Mouse (Mus musculus): ENCODE data around the gene Fbxl8. TPM values are rescaled to one million over a fixed set of nuclear protein-coding genes. Genes with fewer than 3 reads are reported as not detected.

Fbxl8 gene
- 1.8 and 2.4 TPM in 2 replicates for polyA plus RNA-seq (2015; fragmentation: Nextera tagmentation; extraction: Ambion mirVana)

DNA sequence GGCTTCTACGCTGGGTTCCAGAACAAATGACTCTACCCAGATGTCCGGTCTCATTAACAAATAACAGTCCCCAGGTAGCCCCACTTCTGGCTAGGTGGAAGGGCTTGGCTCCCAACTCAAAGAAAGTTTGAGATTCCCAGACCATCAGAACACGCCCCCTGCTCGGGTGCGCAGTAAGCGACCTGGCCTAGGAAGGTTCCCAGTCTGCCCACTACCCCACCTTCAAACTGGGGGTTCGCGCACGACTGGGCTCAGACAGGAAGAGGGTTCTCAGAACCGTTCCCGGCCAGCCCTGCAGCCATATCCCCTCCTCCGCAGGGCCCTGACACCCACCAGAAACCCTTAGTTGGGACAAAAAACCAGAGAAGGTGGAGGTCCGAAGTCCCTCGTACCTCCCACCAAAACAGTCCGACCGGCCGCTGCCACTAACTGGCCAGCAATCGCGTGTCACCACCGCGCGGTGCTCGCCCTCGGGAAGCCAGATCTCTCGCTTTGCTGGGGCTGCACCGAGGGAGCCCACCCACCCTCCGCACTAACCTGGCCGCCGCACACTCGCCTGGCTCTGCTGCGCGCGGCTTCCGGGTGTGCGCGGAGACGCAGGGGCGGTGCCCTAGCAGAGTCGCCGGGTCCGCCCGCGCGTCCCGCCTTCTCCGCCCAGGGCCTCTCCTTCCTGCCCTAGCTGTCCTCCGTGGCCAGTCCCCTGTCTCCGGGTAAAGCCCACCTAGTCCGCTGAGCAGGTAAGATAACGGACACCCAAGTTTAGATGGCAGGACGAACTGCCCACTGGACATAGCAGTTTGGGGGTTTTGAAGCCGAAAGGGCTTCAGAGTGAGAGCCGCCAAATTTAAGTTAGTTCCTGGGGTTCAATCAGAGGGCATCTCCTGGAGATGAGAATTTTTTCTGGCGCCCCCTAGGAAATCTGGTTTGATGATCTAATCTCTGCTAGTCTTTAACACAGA lies at the start of gene Fbxl8, which contains the start of gene Tradd:
Fbxl8 (plus strand) TSS at position 625 of the 959 bp plus-strand sequence.
Tradd (minus strand) TSS at position 586 of the 959 bp plus-strand sequence.
- ATAC-seq (replicated peaks; ENCODE audit: low FRiP score, low read depth) (peak; percentile 52), DNase-seq (ENCODE audit: low spot score) (peak; percentile 79)
- Histone ChIP-seq H3K27me3 (ENCODE audit: insufficient read depth, low read length) (peaks cover 31% of the 10 kb centered on the region), H3K9ac (ENCODE audit: low read depth, low read length) (peak within 1 kb of the TSS; percentile 56), H3K4me1 (replicated peaks; ENCODE audit: insufficient read depth, low read length) (peaks cover 13% of the 10 kb centered on the region; the same call in 1 of the 2 replicates), H3K4me2 (ENCODE audit: low read length) (peak within 1 kb of the TSS; percentile 79), H3K4me3 (replicated peaks; ENCODE audit: low read depth, low read length) (peak within 1 kb of the TSS; percentile 48), H3K27ac (no peak within 1 kb of the TSS), H3K36me3 (ENCODE audit: insufficient read depth, low read length) (no peaks in the 10 kb centered on the region), H3K9me3 (replicated peaks; ENCODE audit: low read length) (no peaks in the 10 kb centered on the region)
- no peak; the same call in 1 of the 2 replicates for TF ChIP-seq CTCF (IDR thresholded peaks at IDR 0.05; ENCODE audit: low read depth)
- 1% methylated on average over 54 of the region's 54 CpGs for WGBS

DNA sequence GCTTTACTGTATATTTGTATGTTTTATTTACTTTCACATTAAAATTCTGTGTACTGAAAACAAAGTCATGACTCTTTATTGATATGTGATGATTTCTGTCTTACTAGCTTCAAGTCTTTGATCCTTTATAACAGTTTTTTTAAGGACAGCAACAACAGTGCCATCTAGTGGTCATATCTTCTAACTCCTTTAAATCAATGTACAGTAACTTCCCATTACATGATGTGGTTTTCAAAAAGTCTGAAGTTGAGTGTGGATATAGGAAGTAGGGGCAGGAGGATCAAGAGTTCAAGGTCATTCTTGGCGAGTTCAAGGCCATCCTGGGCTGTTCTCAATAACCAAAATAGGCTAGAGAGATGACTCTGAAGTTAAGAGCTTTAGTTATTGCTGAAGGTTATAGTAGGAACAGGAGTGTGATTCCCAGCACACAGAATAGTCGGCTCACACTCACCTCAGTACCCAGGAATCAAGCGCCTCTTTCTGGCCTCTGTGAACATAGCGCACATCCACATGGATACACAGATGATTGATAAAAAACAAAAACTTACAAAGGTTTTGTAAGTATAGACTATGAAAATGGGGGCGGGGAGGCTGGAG lies 46.4 kb upstream of the Fbxl8 start:
- ATAC-seq (replicated peaks; ENCODE audit: low FRiP score, low read depth) (no peak), DNase-seq (ENCODE audit: low spot score) (peak; percentile 93)
- peak; percentile 94 for TF ChIP-seq CTCF (IDR thresholded peaks at IDR 0.05; ENCODE audit: low read depth)
- WGBS = 82% methylated on average over 5 of the region's 5 CpGs
- Histone ChIP-seq H3K27ac (no peak overlapping the region), H3K9me3 (replicated peaks; ENCODE audit: low read length) (no peaks in the 10 kb centered on the region), H3K9ac (ENCODE audit: low read depth, low read length) (no peak overlapping the region), H3K4me1 (replicated peaks; ENCODE audit: insufficient read depth, low read length) (no peaks in the 10 kb centered on the region), H3K4me3 (replicated peaks; ENCODE audit: low read depth, low read length) (no peak overlapping the region), H3K4me2 (ENCODE audit: low read length) (no peak overlapping the region), H3K27me3 (ENCODE audit: insufficient read depth, low read length) (no peaks in the 10 kb centered on the region), H3K36me3 (ENCODE audit: insufficient read depth, low read length) (0 out of 2 replicates have a peak, but pooled peaks cover 6% of the 10 kb centered on the region)

DNA sequence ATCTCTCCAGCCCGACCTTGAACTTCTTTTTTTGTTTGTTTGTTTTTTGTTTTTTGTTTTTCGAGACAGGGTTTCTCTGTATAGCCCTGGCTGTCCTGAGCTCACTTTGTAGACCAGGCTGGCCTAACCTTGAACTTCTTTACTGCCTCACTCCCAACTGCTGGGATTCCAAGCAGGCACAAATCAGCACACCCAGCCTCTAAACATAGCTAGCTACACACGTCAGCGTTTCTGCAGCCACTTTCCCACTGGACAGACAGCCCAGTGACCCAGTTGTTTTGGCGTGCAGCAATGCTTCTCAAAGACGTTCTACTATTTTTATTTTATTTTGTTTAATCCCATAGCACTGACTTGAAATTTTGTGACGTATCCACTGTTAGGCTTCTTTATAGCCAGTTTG lies 40.6 kb upstream of the Fbxl8 start:
- no peak for TF ChIP-seq CTCF (IDR thresholded peaks at IDR 0.05; ENCODE audit: low read depth)
- no peak overlapping the region for H3K4me3 ChIP-seq (replicated peaks; ENCODE audit: low read depth, low read length)
- H3K27me3 ChIP-seq (ENCODE audit: insufficient read depth, low read length) = no peaks in the 10 kb centered on the region
- 68% methylated on average over 7 of the region's 7 CpGs for WGBS
- no peak overlapping the region for H3K4me2 ChIP-seq (ENCODE audit: low read length)
- H3K9me3 ChIP-seq (replicated peaks; ENCODE audit: low read length) = no peaks in the 10 kb centered on the region
- ATAC-seq (replicated peaks; ENCODE audit: low FRiP score, low read depth) = no peak
- H3K4me1 ChIP-seq (replicated peaks; ENCODE audit: insufficient read depth, low read length) = peaks cover 7% of the 10 kb centered on the region
- no peaks in the 10 kb centered on the region for H3K36me3 ChIP-seq (ENCODE audit: insufficient read depth, low read length)
- no peak for DNase-seq (ENCODE audit: low spot score)
- no peak overlapping the region for H3K9ac ChIP-seq (ENCODE audit: low read depth, low read length)
- H3K27ac ChIP-seq = no peak overlapping the region

DNA sequence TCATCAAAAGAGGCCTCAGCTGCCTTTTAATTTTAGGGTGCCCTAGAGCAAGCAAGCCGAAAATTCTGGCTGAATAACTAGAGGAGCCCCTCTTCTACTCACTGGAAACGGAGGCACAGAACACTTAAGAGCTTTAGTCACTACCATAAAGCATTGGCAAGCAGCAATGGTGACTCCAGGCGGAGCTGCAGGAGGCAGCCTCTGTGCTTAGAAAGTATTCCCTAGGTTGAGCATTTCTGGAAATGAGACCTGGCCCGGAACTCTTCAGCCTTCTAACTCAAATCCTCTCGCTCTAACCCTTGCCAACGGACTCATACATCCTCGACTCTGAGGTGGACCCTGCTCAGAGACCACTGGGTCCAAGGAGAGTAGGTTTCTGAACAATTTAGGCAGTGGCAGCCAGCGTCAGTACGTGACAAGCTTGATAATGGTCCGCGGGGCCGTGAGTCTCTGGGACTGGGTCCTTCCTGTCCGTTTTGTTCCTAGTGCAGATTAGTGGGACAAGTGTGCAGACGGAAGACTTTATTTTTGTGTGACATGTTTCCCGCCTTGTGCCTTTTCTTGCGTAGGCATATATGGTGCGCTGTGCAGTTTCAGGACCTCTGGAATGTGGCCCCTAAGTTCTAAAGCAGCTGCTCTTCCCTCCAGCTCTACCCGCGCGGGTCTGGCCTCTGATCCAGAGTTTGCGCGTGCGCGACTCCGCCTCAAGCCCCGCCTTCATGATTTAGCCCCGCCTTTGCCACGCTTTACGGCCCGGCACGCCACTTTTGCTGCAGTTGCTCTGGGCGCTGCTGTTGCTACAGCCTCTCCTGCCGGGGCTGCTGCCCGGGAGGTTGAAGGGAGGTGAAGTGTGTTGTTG lies 39.8 kb upstream of the Fbxl8 start, which contains the start of gene D230025D16Rik:
D230025D16Rik (plus strand) TSS at position 733 of the 859 bp plus-strand sequence.
- H3K9me3 ChIP-seq (replicated peaks; ENCODE audit: low read length) = no peaks in the 10 kb centered on the region
- ATAC-seq (replicated peaks; ENCODE audit: low FRiP score, low read depth) (peak; percentile 96), DNase-seq (ENCODE audit: low spot score) (peak; percentile 97)
- H3K9ac ChIP-seq (ENCODE audit: low read depth, low read length) = peak within 1 kb of the TSS; percentile 89
- H3K4me1 ChIP-seq (replicated peaks; ENCODE audit: insufficient read depth, low read length) = peaks cover 7% of the 10 kb centered on the region
- no peaks in the 10 kb centered on the region for H3K36me3 ChIP-seq (ENCODE audit: insufficient read depth, low read length)
- TF ChIP-seq CTCF (IDR thresholded peaks at IDR 0.05; ENCODE audit: low read depth) = no peak
- peak within 1 kb of the TSS; percentile 81 for H3K4me2 ChIP-seq (ENCODE audit: low read length)
- peak within 1 kb of the TSS; percentile 92 for H3K4me3 ChIP-seq (replicated peaks; ENCODE audit: low read depth, low read length)
- peak within 1 kb of the TSS; percentile 94 for H3K27ac ChIP-seq
- WGBS = 2% methylated on average over 34 of the region's 34 CpGs
- no peaks in the 10 kb centered on the region for H3K27me3 ChIP-seq (ENCODE audit: insufficient read depth, low read length)

DNA sequence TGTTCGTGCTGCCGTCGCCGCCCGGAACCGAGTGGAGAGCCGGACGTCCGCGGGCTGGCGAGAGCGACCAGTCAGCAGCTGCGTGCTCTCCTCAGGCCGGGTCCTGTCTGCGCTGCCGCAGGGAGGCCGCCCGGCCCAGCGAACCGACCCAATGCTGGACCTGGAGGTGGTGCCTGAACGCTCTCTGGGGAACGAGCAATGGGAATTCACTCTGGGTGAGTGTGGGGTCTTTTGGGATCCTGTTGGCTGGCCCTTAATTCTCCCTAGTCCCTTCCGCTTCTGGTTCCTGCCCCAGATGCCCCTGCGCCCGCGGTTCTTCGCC lies 39.2 kb upstream of the Fbxl8 start:
- Histone ChIP-seq H3K27me3 (ENCODE audit: insufficient read depth, low read length) (no peaks in the 10 kb centered on the region), H3K9ac (ENCODE audit: low read depth, low read length) (peak overlapping the region; percentile 89)

More for the DNA sequence above, 39.2 kb upstream of the Fbxl8 start:
- peak overlapping the region; percentile 94 for H3K27ac ChIP-seq
- no peaks in the 10 kb centered on the region for H3K36me3 ChIP-seq (ENCODE audit: insufficient read depth, low read length)
- WGBS = under 1% methylated on average over 27 of the region's 27 CpGs
- H3K4me2 ChIP-seq (ENCODE audit: low read length) = peak overlapping the region; percentile 81
- TF ChIP-seq CTCF (IDR thresholded peaks at IDR 0.05; ENCODE audit: low read depth) = no peak
- ATAC-seq (replicated peaks; ENCODE audit: low FRiP score, low read depth) = no peak
- H3K4me3 ChIP-seq (replicated peaks; ENCODE audit: low read depth, low read length) = peak overlapping the region; percentile 92
- no peak for DNase-seq (ENCODE audit: low spot score)
- no peaks in the 10 kb centered on the region for H3K9me3 ChIP-seq (replicated peaks; ENCODE audit: low read length)
- H3K4me1 ChIP-seq (replicated peaks; ENCODE audit: insufficient read depth, low read length) = peaks cover 7% of the 10 kb centered on the region
